Mouse (Mus musculus): ENCODE data around the gene Tmem184b.
A peak's percentile ranks its signal among the peaks of the same experiment; 100 is the strongest.

Gene Tmem184b

DNA sequence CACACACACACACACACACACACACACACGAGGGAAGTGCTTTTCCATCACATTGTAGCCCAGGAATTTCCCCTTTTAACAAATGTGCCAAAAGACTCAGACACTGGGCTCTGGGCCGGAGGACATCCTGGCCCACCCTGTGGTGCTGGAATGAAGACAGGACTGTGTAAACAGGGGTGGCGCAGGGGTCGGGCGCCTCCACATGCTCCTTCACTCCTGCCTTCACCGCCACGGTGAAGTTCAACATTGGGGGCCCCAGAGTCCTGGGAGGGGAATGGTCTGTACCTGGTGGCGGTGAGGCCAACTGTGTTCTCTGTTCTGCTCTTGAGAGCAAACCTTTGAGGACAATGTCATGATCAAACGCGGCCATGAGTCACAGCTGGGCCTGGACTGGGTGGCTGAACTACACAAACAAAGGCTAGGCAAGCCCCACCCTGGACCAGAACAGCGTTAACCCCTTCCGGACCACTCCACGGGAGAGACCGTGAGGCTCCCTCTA lies 35.0 kb downstream of the Tmem184b start:
- DNase-seq (ENCODE audit: low read depth): no peak

DNA sequence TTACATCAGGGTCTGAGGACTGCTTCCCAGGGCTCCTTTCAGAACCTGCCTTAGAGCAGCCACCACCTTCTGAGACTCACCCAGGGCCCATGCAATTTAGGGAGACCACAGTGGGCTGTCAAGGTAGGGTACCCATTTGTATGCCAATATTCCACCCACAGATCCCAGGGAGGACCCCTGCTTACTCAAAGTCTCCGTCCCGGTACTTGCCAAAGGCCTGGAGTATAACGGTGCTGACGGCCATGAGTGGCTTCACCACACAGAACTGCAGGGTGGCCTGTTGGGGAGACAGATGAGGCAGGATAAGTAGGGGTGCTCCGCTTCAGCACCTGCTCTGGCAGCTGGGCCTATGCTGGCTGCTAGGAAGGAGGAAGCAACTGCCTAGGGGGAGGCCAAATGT lies 37.0 kb downstream of the Tmem184b start:
- DNase-seq (ENCODE audit: low read depth): no peak

DNA sequence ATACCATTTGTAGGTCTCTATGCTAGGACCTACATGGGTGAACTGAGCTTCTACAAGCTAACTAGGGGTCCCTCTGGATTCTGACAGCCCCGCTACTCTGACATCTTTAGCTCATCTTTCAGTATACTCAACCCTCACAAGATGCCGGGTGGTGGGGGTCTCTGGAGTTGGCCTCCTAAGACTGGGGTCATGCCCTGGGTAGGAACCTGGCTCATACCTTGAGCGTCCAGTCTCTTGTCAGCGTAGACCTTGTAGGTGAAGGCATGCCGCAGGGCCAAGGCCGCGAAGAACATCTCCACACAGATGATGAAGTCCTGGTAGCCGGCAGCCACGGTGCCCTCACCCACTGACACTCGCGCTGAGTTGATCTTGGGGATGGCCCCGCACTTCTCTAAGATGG lies 38.3 kb downstream of the Tmem184b start:
- no peak for DNase-seq (ENCODE audit: low read depth)

- DNase-seq (ENCODE audit: low read depth): no peak
These were observed 39.2 kb downstream of the Tmem184b start for GRCm38 (mm10) chr15:79364120-79364519.

- no peak for DNase-seq (ENCODE audit: low read depth)
These were observed 42.3 kb downstream of the Tmem184b start for GRCm38 (mm10) chr15:79361023-79361422.

DNA sequence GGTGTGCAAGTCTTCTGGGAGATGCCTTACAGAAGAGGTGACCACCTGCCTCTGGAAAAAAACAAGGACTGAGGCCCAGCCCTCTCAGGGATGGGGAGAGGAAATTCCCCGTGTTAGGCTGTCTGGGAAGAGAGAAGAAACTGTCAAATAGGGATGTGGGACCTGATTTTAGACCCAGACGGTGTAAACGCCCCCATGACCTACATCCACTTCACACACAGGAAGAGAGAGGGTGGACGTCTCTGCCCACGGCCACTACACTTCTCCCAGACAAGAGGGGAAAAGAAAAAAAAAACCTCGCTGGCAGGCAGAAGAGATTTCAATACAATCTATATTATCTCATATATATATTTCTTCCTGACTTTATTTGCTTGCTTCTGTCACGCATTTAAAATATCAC lies 43.0 kb downstream of the Tmem184b start:
- DNase-seq (ENCODE audit: low read depth): no peak

GRCm38 (mm10) chr15:79359954-79360353 lies 43.4 kb downstream of the Tmem184b start:
- DNase-seq (ENCODE audit: low read depth): no peak

- DNase-seq (ENCODE audit: low read depth): no peak
These were observed 45.2 kb downstream of the Tmem184b start for GRCm38 (mm10) chr15:79357974-79358690.

GRCm38 (mm10) chr15:79357036-79357911 lies 46.1 kb downstream of the Tmem184b start:
- DNase-seq (ENCODE audit: low read depth): no peak

GRCm38 (mm10) chr15:79356481-79356880 lies 46.9 kb downstream of the Tmem184b start:
- DNase-seq (ENCODE audit: low read depth): no peak

GRCm38 (mm10) chr15:79354619-79355018 lies 48.8 kb downstream of the Tmem184b start:
- DNase-seq (ENCODE audit: low read depth): no peak

DNA sequence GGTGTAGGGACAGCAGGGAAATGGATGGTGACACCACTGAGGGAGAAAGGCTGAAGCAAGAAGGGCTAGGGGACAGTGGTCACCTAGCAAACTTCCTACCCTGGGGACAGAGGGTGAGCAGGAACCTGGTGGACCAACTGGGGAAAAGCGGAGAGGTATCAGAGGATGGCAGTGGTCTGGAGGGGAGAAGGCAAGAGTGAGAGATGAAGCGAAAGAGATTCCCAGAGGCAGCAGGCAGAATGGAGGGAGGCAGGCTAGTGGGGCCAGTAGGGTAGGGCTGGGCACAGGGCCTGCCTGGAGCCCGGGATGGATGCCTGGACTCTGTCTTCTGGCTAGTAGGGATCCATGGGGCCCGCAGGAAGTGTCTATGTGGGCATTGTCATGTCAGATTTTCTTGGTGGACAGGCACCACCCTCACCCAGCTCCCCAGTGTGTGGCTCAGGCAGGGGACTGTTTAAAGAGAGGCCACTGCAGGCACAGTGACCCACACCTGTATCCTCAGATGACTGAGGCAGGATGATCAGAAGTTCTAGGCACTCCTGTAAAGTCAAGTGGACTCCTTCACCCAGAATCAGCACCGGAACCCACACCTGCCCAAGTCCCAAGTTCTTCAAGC lies 49.6 kb downstream of the Tmem184b start:
- DNase-seq (ENCODE audit: low read depth): no peak

GRCm38 (mm10) chr15:79352479-79352878 lies 50.9 kb downstream of the Tmem184b start:
- DNase-seq (ENCODE audit: low read depth): no peak

- no peak for DNase-seq (ENCODE audit: low read depth)
These were observed 52.0 kb downstream of the Tmem184b start for GRCm38 (mm10) chr15:79351331-79351767.

- no peak for DNase-seq (ENCODE audit: low read depth)
These were observed 52.5 kb downstream of the Tmem184b start for GRCm38 (mm10) chr15:79350866-79351265.

GRCm38 (mm10) chr15:79348651-79349050 lies 54.7 kb downstream of the Tmem184b start:
- DNase-seq (ENCODE audit: low read depth): no peak

GRCm38 (mm10) chr15:79347845-79348506 lies 55.4 kb downstream of the Tmem184b start:
- DNase-seq (ENCODE audit: low read depth): peak; percentile 75

DNA sequence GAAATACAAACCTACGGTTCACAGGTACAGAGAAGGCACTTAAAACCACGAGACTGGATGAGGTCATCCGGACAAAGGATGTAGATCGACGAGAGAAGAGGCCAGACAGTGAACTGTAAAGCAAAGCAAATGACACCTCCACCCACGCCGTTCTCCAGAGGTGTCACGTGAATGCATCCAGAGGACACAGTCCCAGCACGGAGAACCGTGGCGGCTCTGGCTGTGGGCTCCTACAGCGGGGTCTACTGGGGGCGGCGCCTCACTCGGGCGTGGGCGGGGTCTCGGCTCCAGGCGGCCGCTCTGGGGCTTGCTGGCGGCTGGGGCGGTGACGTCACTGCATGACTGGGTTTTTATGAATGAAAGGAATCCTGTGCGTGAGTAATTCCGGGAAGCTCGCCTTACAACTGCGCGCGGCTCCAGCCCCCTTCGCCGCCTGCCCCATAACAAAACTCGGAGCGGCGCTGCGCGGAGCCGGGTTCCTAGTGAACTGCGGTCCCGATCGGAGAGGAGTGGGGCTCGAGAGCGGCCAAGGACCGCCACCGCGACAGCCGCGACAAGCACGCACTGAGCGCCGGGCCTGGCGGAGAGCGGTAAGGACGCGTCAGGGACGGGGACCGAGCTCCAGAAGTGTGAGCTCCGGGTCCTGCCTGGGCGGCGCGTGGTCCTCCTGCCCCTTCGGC lies 56.1 kb downstream of the Tmem184b start:
- peak; percentile 81 for DNase-seq (ENCODE audit: low read depth)

DNA sequence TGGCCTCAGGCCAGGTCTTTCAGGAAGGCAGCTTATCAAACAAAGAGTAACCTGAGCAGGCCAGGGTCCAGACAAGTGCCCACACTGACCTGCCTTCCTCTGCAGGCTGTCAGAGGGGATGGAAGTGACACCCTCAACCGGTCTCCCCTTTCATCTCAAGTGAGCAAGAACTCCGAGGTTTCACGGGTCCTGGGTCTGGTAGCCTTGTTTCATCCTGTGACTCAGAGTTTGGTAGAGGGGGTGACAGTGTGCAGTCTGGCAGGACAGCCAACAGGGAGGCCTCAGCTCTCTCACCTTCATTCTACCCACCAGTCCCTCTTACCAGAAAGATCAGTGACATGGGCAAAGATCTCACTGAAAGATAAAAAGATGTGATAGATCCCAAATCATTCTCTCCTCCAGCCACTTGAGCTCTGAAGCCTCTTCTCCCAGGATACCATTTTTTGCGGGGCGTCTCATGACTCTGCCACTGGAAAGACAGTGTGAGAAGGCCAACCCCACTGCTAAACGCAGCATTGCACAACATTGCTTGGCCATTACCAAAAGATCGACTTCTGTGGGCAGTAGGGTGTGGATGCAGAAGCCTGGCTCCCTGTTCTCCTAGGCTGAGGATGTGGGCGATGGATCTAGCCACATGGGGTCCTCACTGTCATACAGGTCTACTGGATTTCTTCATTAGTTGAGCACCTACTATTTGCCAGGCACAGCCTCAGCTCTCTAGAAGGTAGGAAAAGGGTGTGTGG lies 57.1 kb downstream of the Tmem184b start, which contains the start of gene Maff:
Maff (plus strand) TSS at position 571 of the 743 bp plus-strand sequence.
- no peak for DNase-seq (ENCODE audit: low read depth)

DNA sequence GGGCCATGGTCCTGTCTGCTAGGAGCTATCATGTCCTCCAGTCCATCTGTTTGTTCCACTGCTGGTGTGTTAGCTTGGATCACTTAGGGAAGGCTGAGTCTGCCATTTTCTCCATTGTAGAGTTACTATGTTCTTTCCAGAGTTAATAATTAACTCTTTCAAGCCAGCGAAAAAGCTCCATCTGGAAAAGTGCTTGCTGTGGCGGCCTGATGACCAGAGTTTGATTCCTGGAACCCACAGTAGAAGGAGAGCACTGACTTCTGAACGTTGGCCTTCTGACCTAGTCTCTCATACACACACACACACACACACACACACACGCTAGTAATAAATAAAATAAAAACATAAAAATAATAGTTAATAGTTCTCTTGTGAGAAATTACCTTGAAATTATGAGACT lies 58.7 kb downstream of the Tmem184b start:
- DNase-seq (ENCODE audit: low read depth): no peak

All from c-Kit-positive CD71-positive TER-119-negative erythroid progenitor cells, embryonic 14.5 days (primary cell).